Mouse (Mus musculus): ENCODE results near the gene Timm50.

The Timm50 gene

GRCm38 (mm10) chr7:28311926-28312543, at the start of gene Timm50:
TSS of gene Timm50 (minus strand) at chr7:28312072.
- DNase-seq (ENCODE audit: low spot score) = peak; percentile 95

GRCm38 (mm10) chr7:28360291-28360690, 48.4 kb upstream of the Timm50 start:
- no peak for DNase-seq (ENCODE audit: low spot score)

- DNase-seq (ENCODE audit: low spot score) = no peak
These were observed 48.0 kb upstream of the Timm50 start for GRCm38 (mm10) chr7:28359854-28360253.

GRCm38 (mm10) chr7:28358431-28358830, 46.6 kb upstream of the Timm50 start:
- no peak for DNase-seq (ENCODE audit: low spot score)

- DNase-seq (ENCODE audit: low spot score) = no peak
These were observed 46.1 kb upstream of the Timm50 start for GRCm38 (mm10) chr7:28357984-28358383.

- DNase-seq (ENCODE audit: low spot score) = no peak
These were observed 45.1 kb upstream of the Timm50 start for GRCm38 (mm10) chr7:28356981-28357380.

- DNase-seq (ENCODE audit: low spot score) = no peak
These were observed 43.3 kb upstream of the Timm50 start for GRCm38 (mm10) chr7:28355221-28355620.

- DNase-seq (ENCODE audit: low spot score) = no peak
These were observed 42.7 kb upstream of the Timm50 start for GRCm38 (mm10) chr7:28354596-28354995.

GRCm38 (mm10) chr7:28354113-28354581, 42.3 kb upstream of the Timm50 start:
- DNase-seq (ENCODE audit: low spot score) = no peak

GRCm38 (mm10) chr7:28353267-28353666, 41.4 kb upstream of the Timm50 start:
- no peak for DNase-seq (ENCODE audit: low spot score)

GRCm38 (mm10) chr7:28351676-28352191, 39.9 kb upstream of the Timm50 start:
- no peak for DNase-seq (ENCODE audit: low spot score)

GRCm38 (mm10) chr7:28350155-28350883, 38.4 kb upstream of the Timm50 start, which contains the start of gene Rps16:
TSS of gene Rps16 (plus strand) at chr7:28350652.
- DNase-seq (ENCODE audit: low spot score) = peak; percentile 97

- no peak for DNase-seq (ENCODE audit: low spot score)
These were observed 36.7 kb upstream of the Timm50 start for GRCm38 (mm10) chr7:28348601-28349000.

GRCm38 (mm10) chr7:28347746-28348145, 35.9 kb upstream of the Timm50 start:
- DNase-seq (ENCODE audit: low spot score) = no peak

- peak; percentile 77 for DNase-seq (ENCODE audit: low spot score)
These were observed 32.8 kb upstream of the Timm50 start for GRCm38 (mm10) chr7:28344637-28345036.

- no peak for DNase-seq (ENCODE audit: low spot score)
These were observed 29.5 kb upstream of the Timm50 start for GRCm38 (mm10) chr7:28341381-28341780.

GRCm38 (mm10) chr7:28339213-28339917, 27.5 kb upstream of the Timm50 start:
- peak; percentile 50 for DNase-seq (ENCODE audit: low spot score)

- DNase-seq (ENCODE audit: low spot score) = peak; percentile 93
These were observed 26.5 kb upstream of the Timm50 start, which contains the start of gene Supt5 for GRCm38 (mm10) chr7:28338108-28338998. TSS of gene Supt5 (minus strand) at chr7:28338746.

- no peak for DNase-seq (ENCODE audit: low spot score)
These were observed 23.6 kb upstream of the Timm50 start for GRCm38 (mm10) chr7:28335471-28335870.

- no peak for DNase-seq (ENCODE audit: low spot score)
These were observed 22.7 kb upstream of the Timm50 start for GRCm38 (mm10) chr7:28334534-28334933.

- DNase-seq (ENCODE audit: low spot score) = no peak
These were observed 16.4 kb upstream of the Timm50 start for GRCm38 (mm10) chr7:28328260-28328659.

All from spleen, adult 12 weeks (tissue).